Mouse (Mus musculus) lung, postnatal 0 days (tissue): Measurements from ENCODE around the gene Mettl6.
A peak's percentile ranks its signal among the peaks of the same experiment; 100 is the strongest.

Experiments used
- CTCF ChIP-seq: IDR thresholded peaks from 2 replicates; pipeline ENCODE4 v1.5.1; 2016; ENCODE audit warnings: antibody characterized with exemption, mild to moderate bottlenecking
- EP300 ChIP-seq: IDR thresholded peaks from 2 replicates; pipeline ENCODE4 v1.6.1; 2016; ENCODE audit warnings: antibody characterized with exemption, mild to moderate bottlenecking, control low read depth

- TF ChIP-seq CTCF, result peak; percentile 42
- no peak for TF ChIP-seq EP300
Observed at GRCm38 (mm10) chr14:31440230-31440629, 54.6 kb downstream of the Mettl6 start.
